Mouse (Mus musculus) midbrain, embryonic 11.5 days (tissue): ENCODE results near the gene Zfp69. TPM values are rescaled to one million over a fixed set of nuclear protein-coding genes. Genes with fewer than 3 reads are reported as not detected.

Experiments used
- ATAC-seq: fragments of 200-750 bp; cut with Nextera tagmentation; 2 replicates; pipeline ENCODE4 v1.8.0; 2017; ENCODE audit warnings: moderate TSS enrichment, moderate library complexity; ENCODE audit not compliant: low FRiP score
- DNase-seq: peaks from one replicate; pipeline ENCODE4 v3.0.0; 2015; ENCODE audit warnings: low spot score; ENCODE audit errors: missing footprints
- H3K27ac ChIP-seq: fragments of 300-500 bp; sonication (generic); 2 replicates; pipeline ENCODE4 v1.5.1; 2014; ENCODE audit warnings: low read depth, low read length
- H3K27me3 ChIP-seq: fragments of 300-500 bp; sonication (generic); 2 replicates; pipeline ENCODE4 v1.6.1; 2014; ENCODE audit warnings: mild to moderate bottlenecking, low read length, moderate library complexity, mixed read lengths; ENCODE audit not compliant: control insufficient read depth, insufficient read depth
- H3K36me3 ChIP-seq: fragments of 300-500 bp; sonication (generic); 2 replicates; pipeline ENCODE4 v1.6.1; 2014; ENCODE audit warnings: mild to moderate bottlenecking, low read length, moderate library complexity, mixed read lengths; ENCODE audit not compliant: control insufficient read depth, insufficient read depth
- H3K4me1 ChIP-seq: fragments of 300-500 bp; sonication (generic); 2 replicates; pipeline ENCODE4 v1.6.1; 2014; ENCODE audit warnings: low read length; ENCODE audit not compliant: control insufficient read depth, insufficient read depth
- H3K4me2 ChIP-seq: fragments of 300-500 bp; sonication (generic); 2 replicates; pipeline ENCODE4 v1.6.1; 2014; ENCODE audit warnings: mild to moderate bottlenecking, moderate library complexity
- H3K4me3 ChIP-seq: fragments of 300-500 bp; sonication (generic); 2 replicates; pipeline ENCODE4 v1.5.1; 2014; ENCODE audit warnings: low read depth, low read length
- H3K9ac ChIP-seq: fragments of 300-500 bp; sonication (generic); 2 replicates; pipeline ENCODE4 v1.6.1; 2014; ENCODE audit warnings: low read length
- H3K9me3 ChIP-seq: fragments of 300-500 bp; sonication (generic); 2 replicates; pipeline ENCODE4 v1.6.1; 2016; ENCODE audit warnings: low read length; ENCODE audit not compliant: control insufficient read depth
- WGBS: fragments of 180-500 bp; shearing (Covaris S2); extraction: QIAGEN DNeasy Blood & Tissue Kit; methylation state at CpG from one replicate; pipeline ENCODE4 v1.1.7; 2014; 5-methylcytosine and 5-hydroxymethylcytosine counted together
- polyA plus RNA-seq: library from polyadenylated mRNA; unstranded; fragments of >200 nt; fragmentation: Nextera tagmentation; extraction: Ambion mirVana; gene quantifications from 2 replicates; pipeline ENCODE4 v1.2.1, GENCODE M21; 2014

The Zfp69 gene
- polyA plus RNA-seq, 1 experiment from 2014 or later = 9.0 TPM

- peak overlapping the region; percentile 84 for H3K4me3 ChIP-seq
- H3K36me3 ChIP-seq = peaks cover 2% of the 10 kb centered on the region; the same call in 1 of the 2 replicates
- WGBS = 10% methylated on average over 20 of the region's 20 CpGs
- H3K4me2 ChIP-seq = peak overlapping the region; percentile 79
- DNase-seq = peak; percentile 97
- no peaks in the 10 kb centered on the region for H3K27me3 ChIP-seq
- H3K9ac ChIP-seq = peak overlapping the region; percentile 82
- H3K27ac ChIP-seq = peak overlapping the region; percentile 59
- H3K9me3 ChIP-seq = no peaks in the 10 kb centered on the region
- ATAC-seq = peak; percentile 13; the same call in 1 of the 2 replicates
- peaks cover 5% of the 10 kb centered on the region; the same call in 1 of the 2 replicates for H3K4me1 ChIP-seq
Measured at GRCm38 (mm10) chr4:120950763-120951427, 604 bp downstream of the Zfp69 start.

DNA sequence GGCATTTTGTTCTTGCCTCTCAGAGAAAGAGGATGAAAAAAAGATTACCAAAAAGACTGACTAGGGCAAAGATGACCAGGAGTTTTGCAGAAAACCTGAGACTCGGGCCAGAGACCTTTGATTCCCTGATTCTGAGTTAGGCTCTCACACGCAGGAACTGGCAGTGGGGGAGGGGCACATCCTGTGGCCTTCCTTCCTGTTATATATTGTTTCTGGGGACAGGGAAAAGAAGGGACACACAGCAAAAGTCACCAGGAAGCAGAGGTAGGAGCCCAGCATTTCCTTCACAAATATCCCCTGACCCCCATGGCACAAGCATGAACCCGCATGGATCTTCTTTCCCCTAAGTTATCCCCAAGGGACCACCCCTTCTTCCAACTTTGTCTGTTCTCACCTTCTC is 2.6 kb downstream of the Zfp69 start:
- peaks cover 5% of the 10 kb centered on the region; the same call in 1 of the 2 replicates for H3K4me1 ChIP-seq
- no peaks in the 10 kb centered on the region for H3K27me3 ChIP-seq
- H3K4me3 ChIP-seq = no peak overlapping the region
- no peaks in the 10 kb centered on the region for H3K9me3 ChIP-seq
- no peak overlapping the region for H3K27ac ChIP-seq
- no peak overlapping the region for H3K9ac ChIP-seq
- no peak overlapping the region for H3K4me2 ChIP-seq
- peaks cover 2% of the 10 kb centered on the region; the same call in 1 of the 2 replicates for H3K36me3 ChIP-seq
- no peak for DNase-seq
- ATAC-seq = no peak
- WGBS = 74% methylated on average over 3 of the region's 3 CpGs

- 91% methylated on average over 3 of the region's 3 CpGs for WGBS
- no peaks in the 10 kb centered on the region for H3K27me3 ChIP-seq
- ATAC-seq = no peak
- no peak for DNase-seq
- H3K4me2 ChIP-seq = no peak overlapping the region
- H3K4me1 ChIP-seq = no peaks in the 10 kb centered on the region
- no peak overlapping the region for H3K4me3 ChIP-seq
- H3K27ac ChIP-seq = no peak overlapping the region
- no peaks in the 10 kb centered on the region for H3K9me3 ChIP-seq
- no peaks in the 10 kb centered on the region for H3K36me3 ChIP-seq
- no peak overlapping the region for H3K9ac ChIP-seq
Measured at GRCm38 (mm10) chr4:120935006-120935405, 16.5 kb downstream of the Zfp69 start.

- Histone ChIP-seq H3K4me1 (no peaks in the 10 kb centered on the region), H3K27me3 (no peaks in the 10 kb centered on the region), H3K9me3 (no peaks in the 10 kb centered on the region), H3K9ac (no peak overlapping the region), H3K4me3 (no peak overlapping the region), H3K4me2 (no peak overlapping the region), H3K36me3 (no peaks in the 10 kb centered on the region), H3K27ac (no peak overlapping the region)
- 94% methylated on average over 18 of the region's 18 CpGs for WGBS
- DNase-seq (no peak), ATAC-seq (no peak)
Measured at GRCm38 (mm10) chr4:120930736-120931135, 20.8 kb downstream of the Zfp69 start.

- Histone ChIP-seq H3K4me2 (no peak overlapping the region), H3K27me3 (no peaks in the 10 kb centered on the region), H3K4me3 (no peak overlapping the region), H3K9ac (no peak overlapping the region), H3K27ac (no peak overlapping the region), H3K36me3 (no peaks in the 10 kb centered on the region), H3K9me3 (no peaks in the 10 kb centered on the region), H3K4me1 (peaks cover 2% of the 10 kb centered on the region; the same call in 1 of the 2 replicates)
- WGBS = 77% methylated on average over 3 of the region's 3 CpGs
- no peak for ATAC-seq
- no peak for DNase-seq
Measured at GRCm38 (mm10) chr4:120928686-120929085, 22.8 kb downstream of the Zfp69 start.

DNA sequence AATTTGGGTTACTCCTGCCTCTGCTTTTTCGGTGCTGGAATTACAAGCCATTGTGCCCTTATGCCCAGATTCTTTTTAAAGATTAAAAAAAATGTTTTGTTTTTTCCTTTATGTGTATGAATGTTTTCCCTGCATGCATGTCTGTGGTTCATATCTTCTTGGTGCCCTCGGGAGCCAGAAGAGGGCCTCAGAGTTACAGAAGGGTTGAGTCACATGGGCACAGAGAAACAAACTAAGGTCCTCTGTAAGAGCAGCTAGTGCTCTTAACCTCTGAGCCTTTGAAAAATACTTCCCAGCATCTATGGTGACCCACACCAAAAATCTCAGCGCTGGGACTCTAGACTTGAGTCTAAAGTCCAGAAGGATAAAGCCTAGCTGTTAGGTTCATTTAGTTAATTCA is 26.1 kb downstream of the Zfp69 start:
- peak overlapping the region; percentile 43 for H3K4me3 ChIP-seq
- peak overlapping the region; percentile 64 for H3K9ac ChIP-seq
- peak; percentile 89 for DNase-seq
- H3K4me1 ChIP-seq = peaks cover 2% of the 10 kb centered on the region; the same call in 1 of the 2 replicates
- no peaks in the 10 kb centered on the region for H3K27me3 ChIP-seq
- peak; percentile 49; the same call in 1 of the 2 replicates for ATAC-seq
- 20% methylated on average over 3 of the region's 3 CpGs for WGBS
- peaks cover 13% of the 10 kb centered on the region for H3K36me3 ChIP-seq
- peak overlapping the region; percentile 46 for H3K4me2 ChIP-seq
- H3K9me3 ChIP-seq = no peaks in the 10 kb centered on the region; the same call in 1 of the 2 replicates
- peak overlapping the region; percentile 80 for H3K27ac ChIP-seq

DNA sequence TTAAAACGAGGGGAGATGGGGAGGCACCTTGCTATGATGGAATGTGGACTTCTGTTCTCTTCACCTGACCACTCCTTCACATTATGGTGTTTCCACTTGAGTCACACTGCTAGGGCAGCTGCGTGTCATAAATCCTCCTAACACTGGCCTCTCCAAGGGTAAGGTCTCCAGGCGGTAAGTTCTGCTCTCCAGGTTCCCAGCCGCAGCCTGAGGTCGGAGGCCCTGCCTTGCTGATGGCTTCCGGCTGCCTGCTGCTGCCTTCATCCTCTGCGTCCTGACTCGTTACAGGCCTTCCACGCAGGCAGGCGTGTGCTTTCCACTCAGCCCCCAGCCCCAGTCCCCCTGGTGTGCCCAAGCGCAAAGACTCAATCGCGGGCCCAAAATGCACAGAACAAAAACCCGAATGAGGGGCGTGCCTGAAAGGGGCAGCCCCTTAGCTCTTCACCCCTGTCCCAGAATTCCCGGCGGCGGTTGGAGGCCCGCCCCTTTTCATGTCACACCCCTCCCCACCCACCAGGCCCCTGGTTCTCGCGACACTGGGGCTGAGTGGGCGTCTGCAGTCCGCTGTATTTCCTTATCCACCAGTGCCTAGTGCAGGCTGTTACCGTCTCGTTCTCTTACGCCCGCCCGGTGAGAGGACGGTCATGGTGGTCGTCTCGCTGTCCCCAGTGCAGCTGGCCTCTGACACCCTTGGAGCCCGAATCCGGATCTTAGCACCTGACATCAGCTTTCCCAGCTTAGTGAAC is 26.8 kb downstream of the Zfp69 start, which contains the start of gene Exo5:
Gene Exo5 (minus strand): TSS at position 464 of the 746 bp plus-strand sequence.
- H3K4me3 ChIP-seq = peak within 1 kb of the TSS; percentile 43
- H3K27me3 ChIP-seq = no peaks in the 10 kb centered on the region
- H3K27ac ChIP-seq = peak within 1 kb of the TSS; percentile 80
- peak within 1 kb of the TSS; percentile 46 for H3K4me2 ChIP-seq
- H3K9me3 ChIP-seq = no peaks in the 10 kb centered on the region; the same call in 1 of the 2 replicates
- peak within 1 kb of the TSS; percentile 64 for H3K9ac ChIP-seq
- ATAC-seq = peak; percentile 99
- peaks cover 2% of the 10 kb centered on the region; the same call in 1 of the 2 replicates for H3K4me1 ChIP-seq
- peaks cover 14% of the 10 kb centered on the region for H3K36me3 ChIP-seq
- WGBS = under 1% methylated on average over 33 of the region's 33 CpGs
- peak; percentile 98 for DNase-seq

GRCm38 (mm10) chr4:120921461-120921860 is 30.0 kb downstream of the Zfp69 start:
- no peak for ATAC-seq

DNA sequence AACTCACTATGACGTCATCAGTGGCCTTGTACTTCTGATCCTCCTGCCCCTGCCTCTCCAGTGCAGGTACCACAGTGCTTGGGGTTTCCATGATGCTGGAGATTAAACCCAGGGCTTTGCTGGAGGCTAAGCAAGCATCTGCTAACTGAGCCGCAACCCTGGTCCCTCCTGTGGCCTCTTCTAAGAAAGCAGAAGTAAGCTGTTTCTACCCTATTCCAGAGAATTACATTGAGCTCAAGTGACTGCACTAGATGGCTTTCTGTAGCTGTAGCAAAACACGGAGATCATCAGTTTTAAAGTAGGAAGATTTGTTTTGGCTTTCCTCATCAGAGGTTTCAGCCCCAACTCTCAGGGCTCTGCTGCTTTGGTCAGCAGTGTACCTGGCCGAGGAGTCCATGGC is 37.0 kb downstream of the Zfp69 start:
- Histone ChIP-seq H3K27ac (no peak overlapping the region), H3K9me3 (no peaks in the 10 kb centered on the region), H3K4me2 (no peak overlapping the region), H3K9ac (no peak overlapping the region), H3K27me3 (no peaks in the 10 kb centered on the region), H3K4me3 (no peak overlapping the region), H3K4me1 (no peaks in the 10 kb centered on the region), H3K36me3 (no peaks in the 10 kb centered on the region)
- DNase-seq = no peak
- ATAC-seq = no peak
- WGBS = 86% methylated on average over 4 of the region's 4 CpGs

More at GRCm38 (mm10) chr4:120921461-120921860, 30.0 kb downstream of the Zfp69 start:
- peaks cover 14% of the 10 kb centered on the region for H3K36me3 ChIP-seq
- no peak overlapping the region for H3K27ac ChIP-seq
- H3K4me2 ChIP-seq = no peak overlapping the region
- DNase-seq = no peak
- no peak overlapping the region for H3K4me3 ChIP-seq
- H3K27me3 ChIP-seq = no peaks in the 10 kb centered on the region
- H3K9ac ChIP-seq = no peak overlapping the region
- peaks cover 2% of the 10 kb centered on the region; the same call in 1 of the 2 replicates for H3K4me1 ChIP-seq
- 97% methylated on average over 8 of the region's 8 CpGs for WGBS
- H3K9me3 ChIP-seq = no peaks in the 10 kb centered on the region; the same call in 1 of the 2 replicates
